Mouse (Mus musculus) heart, adult 2 months (tissue): Measurements from ENCODE around the gene Rorb.

ENCODE experiments used
- CTCF ChIP-seq: fragments of 200-600 bp; IDR thresholded peaks from 2 replicates; pipeline ENCODE4 v1.8.1; 2022; ENCODE audit warnings: antibody characterized with exemption, mild to moderate bottlenecking, moderate library complexity
- EP300 ChIP-seq: fragments of 200-500 bp; IDR thresholded peaks from 2 replicates; pipeline ENCODE4 v1.6.1; 2011; ENCODE audit warnings: low read depth, low read length, control low read depth; ENCODE audit not compliant: insufficient read depth
- POLR2A ChIP-seq: fragments of 200-500 bp; IDR thresholded peaks from 2 replicates; pipeline ENCODE4 v1.6.1; 2011; ENCODE audit warnings: mild to moderate bottlenecking, low read depth, low read length, control low read depth; ENCODE audit not compliant: insufficient read depth

- TF ChIP-seq CTCF = no peak
- no peak for TF ChIP-seq POLR2A
- no peak for TF ChIP-seq EP300
Observed at GRCm38 (mm10) chr19:19136856-19137255, 25.9 kb upstream of the Rorb start.
